Mouse (Mus musculus): ENCODE data around the gene Olfr709-ps1.
"Not testable (repeated sequence)": the region's sequence is repeated elsewhere in the genome, so short reads cannot be mapped to it uniquely, and the experiment has no call there.

Olfr709-ps1 gene

DNA sequence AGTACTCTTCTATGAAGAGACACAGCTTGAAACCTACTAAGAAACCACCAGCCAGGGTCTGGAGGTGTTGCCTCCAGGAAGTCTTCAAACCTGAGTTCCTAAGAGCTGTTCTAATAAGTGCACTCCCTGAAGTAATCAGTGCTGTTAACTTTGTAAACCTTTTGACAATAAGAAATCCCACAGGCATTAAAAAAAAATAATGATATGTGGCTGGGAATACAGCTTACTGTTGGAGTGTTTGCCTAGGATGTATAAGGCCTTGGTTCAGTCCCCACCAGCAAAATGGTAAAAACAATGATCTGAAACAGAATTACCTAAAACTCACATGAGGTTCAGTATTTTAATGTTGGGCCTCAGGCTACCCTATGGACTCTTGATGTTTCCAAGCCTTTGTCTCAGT is at the start of gene Olfr709-ps1:
Olfr709-ps1 (minus strand) TSS at position 101 of the 400 bp plus-strand sequence.
- DNase-seq, result no peak

- DNase-seq, result no peak
These were observed 43.3 kb upstream of the Olfr709-ps1 start, which contains the start of gene Olfr711 for GRCm38 (mm10) chr7:106975353-106975752. Gene Olfr711 (minus strand): TSS chr7:106975453.

DNA sequence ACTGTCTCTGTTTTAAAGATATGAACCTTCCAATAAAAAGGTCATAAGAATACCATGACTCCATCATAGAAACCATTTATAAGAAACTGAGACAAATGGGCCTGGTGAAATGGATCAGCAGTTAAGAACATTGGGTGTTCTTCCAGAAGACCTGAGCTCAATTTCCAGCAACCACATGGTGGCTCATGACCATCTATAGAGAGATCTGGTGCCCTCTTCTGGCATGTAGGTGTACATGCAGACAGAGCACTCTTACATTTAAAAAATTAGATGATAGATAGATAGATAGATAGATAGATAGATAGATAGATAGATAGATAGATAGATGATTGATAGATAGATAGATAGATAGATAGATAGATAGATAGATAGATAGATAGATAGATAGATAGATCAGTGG is 35.5 kb upstream of the Olfr709-ps1 start:
- DNase-seq, result peak; percentile 3 to 5

DNA sequence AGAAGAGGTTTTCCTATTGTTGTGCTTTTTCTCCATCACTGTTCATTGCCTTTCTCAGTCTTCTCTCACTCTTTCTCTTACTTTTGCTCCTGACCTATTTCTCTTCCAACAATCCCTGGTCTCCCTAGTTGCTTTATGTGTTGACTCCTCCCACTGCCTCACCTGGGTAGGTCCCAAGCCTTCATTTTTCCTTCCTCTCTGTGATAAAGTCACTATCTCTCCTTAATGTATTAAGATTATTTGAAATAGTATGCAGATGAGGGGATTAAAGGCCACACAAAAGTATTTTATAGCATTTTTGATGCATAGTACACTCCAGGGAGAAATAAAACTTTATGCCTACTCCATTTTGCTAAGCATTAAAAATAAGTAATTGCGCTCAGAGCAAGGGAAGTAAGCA is 31.8 kb upstream of the Olfr709-ps1 start, which contains the start of gene Olfr6:
Olfr6 (minus strand) TSS at position 101 of the 400 bp plus-strand sequence.
- DNase-seq, result no peak

GRCm38 (mm10) chr7:106948212-106948611 is 16.2 kb upstream of the Olfr709-ps1 start, which contains the start of gene Olfr710:
Gene Olfr710 (minus strand): TSS chr7:106948312.
- DNase-seq, result no peak

- DNase-seq, result not testable (repeated sequence)
These were observed 11.1 kb downstream of the Olfr709-ps1 start for GRCm38 (mm10) chr7:106920961-106921360.

GRCm38 (mm10) chr7:106907676-106908075 is 24.3 kb downstream of the Olfr709-ps1 start, which contains the start of gene Olfr1532-ps1:
Gene Olfr1532-ps1 (plus strand): TSS chr7:106908001.
- DNase-seq, result no peak

DNA sequence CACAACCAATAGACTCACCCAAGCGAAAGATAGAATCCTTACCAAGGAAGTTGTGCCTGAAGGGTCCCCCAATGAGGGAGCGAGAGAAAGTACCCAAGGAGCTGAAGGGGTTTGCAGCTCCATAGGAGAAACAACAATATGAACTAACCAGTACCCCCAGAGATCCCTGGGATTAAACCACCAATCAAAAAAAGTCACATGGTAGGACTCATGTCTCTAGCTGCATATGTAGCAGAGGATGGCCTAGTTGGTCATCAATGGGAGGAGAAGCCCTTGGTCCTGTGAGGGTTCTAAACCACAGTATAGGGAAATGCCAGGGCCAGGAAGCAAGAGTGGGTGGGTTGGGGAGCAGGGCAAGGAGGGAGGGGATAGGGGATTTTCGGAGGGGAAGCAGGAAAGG is 30.9 kb downstream of the Olfr709-ps1 start, which contains the start of gene Olfr707:
Olfr707 (minus strand) TSS at position 101 of the 400 bp plus-strand sequence.
- not testable (repeated sequence) for DNase-seq

GRCm38 (mm10) chr7:106888062-106888461 is 44.0 kb downstream of the Olfr709-ps1 start, which contains the start of gene Olfr706:
Gene Olfr706 (minus strand): TSS chr7:106888162.
- no peak for DNase-seq

DNA sequence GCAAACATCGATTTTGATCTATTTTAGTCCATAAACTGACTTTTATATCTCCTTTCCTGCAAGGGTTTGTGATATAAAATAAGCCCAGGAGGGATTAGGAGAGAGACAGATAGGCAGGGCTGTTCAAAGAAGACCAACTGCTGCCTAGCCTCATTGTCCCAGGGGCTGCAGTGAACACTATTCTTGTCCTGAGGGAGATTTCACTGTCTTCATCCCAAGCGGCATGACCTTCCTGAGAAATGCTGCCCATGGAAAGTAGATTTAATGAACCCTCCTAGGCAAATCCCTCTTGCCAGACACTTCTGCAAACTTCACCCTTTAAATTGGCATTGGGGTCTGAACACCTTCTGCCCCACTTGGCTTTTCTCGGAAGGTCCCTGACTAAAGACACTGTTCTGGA is 55.2 kb downstream of the Olfr709-ps1 start, which contains the start of gene Olfr705:
Olfr705 (minus strand) TSS at position 101 of the 400 bp plus-strand sequence.
- no peak for DNase-seq

Data from kidney, postnatal 36 days (tissue).